Mouse (Mus musculus) gastrocnemius, adult 2 months (tissue): Measurements from ENCODE around the gene Lman1l. TPM values are rescaled to one million over a fixed set of nuclear protein-coding genes. Genes with fewer than 3 reads are reported as not detected.

Source experiments
- DNase-seq: peaks from one replicate; pipeline ENCODE4 v3.0.0; 2022
- H3K27ac ChIP-seq: fragments of 200-600 bp; 2 replicates; pipeline ENCODE4 v1.8.1; 2022; ENCODE audit warnings: mild to moderate bottlenecking
- H3K4me3 ChIP-seq: fragments of 200-600 bp; 2 replicates; pipeline ENCODE4 v1.8.1; 2022; ENCODE audit warnings: mild to moderate bottlenecking, moderate library complexity
- CTCF ChIP-seq: fragments of 200-600 bp; IDR thresholded peaks from 2 replicates; pipeline ENCODE4 v1.8.1; 2022; ENCODE audit warnings: antibody characterized with exemption, mild to moderate bottlenecking, moderate library complexity
- intact Hi-C: fragments of 180-260 bp; cut with DNase I; formaldehyde crosslinking; loops from one replicate; pipeline ENCODE4 v1.15.1; 2025
- total RNA-seq, 2 experiments: library from RNA; stranded (reverse); gene quantifications; 2 replicates each; pipeline ENCODE4 v1.2.3; 2021

Lman1l gene
- total RNA-seq, 2 experiments from 2014 or later = not detected

DNA sequence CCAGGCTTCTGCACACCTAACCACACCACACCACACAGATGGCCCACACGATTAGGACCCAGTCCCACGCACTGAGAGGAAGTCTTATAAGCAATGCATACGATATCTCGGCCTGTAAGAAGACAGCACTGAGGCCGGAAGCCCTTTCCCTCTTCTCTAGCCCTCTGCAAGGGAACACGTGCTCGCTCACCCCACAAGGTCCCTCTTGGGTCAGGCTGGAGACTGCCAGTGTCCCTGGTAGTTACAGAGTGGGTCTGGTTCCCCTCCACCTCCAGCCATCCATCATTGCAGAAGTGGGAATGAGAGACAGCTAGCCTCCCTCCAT lies 23.2 kb upstream of the Lman1l start:
- intact Hi-C loops = loop anchor here (1.0 kb wide), 1 partner anchor 11 kb away; no protein-coding TSS in a partner anchor
- H3K4me3 ChIP-seq = peak overlapping the region; percentile 98
- H3K27ac ChIP-seq = peak overlapping the region; percentile 58
- no peak for TF ChIP-seq CTCF
- no peak for DNase-seq

DNA sequence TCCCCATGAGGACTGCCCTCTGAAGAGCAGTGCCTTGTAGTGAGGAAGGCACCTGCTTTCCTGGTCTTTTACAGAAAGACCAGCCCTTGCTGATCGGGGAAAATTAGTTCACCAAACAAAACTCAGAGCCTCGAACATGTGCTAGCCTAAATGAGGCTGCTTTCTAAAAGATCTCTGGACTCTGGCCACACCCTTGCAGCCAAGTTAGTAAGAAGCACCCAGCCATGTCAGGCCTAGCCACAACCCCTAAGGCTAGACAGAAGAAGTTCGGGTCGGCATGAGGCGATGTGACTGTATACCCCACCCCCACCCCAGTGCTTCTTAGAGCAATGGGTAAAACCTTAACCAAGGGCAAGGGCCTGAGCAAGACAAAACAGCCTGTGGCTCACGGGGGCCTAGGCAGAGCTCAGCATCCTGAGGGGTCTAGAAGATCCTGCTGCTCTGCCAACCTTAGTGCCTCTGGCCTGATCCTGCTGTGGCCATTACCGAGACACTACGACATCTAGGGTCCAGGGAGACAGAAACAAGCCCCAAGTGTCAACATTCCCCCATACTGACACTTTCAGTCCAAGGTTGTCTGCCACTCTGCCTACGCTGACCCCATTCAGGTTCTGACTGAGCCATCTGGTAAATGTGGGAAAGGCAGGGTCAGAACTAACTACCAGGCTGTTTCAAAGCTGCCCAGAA lies 22.7 kb upstream of the Lman1l start:
- Histone ChIP-seq H3K27ac (peak overlapping the region; percentile 58), H3K4me3 (peak overlapping the region; percentile 98)
- intact Hi-C loops = loop anchor here (1.0 kb wide), 1 partner anchor 10 kb away; no protein-coding TSS in a partner anchor
- DNase-seq = no peak
- TF ChIP-seq CTCF = no peak

DNA sequence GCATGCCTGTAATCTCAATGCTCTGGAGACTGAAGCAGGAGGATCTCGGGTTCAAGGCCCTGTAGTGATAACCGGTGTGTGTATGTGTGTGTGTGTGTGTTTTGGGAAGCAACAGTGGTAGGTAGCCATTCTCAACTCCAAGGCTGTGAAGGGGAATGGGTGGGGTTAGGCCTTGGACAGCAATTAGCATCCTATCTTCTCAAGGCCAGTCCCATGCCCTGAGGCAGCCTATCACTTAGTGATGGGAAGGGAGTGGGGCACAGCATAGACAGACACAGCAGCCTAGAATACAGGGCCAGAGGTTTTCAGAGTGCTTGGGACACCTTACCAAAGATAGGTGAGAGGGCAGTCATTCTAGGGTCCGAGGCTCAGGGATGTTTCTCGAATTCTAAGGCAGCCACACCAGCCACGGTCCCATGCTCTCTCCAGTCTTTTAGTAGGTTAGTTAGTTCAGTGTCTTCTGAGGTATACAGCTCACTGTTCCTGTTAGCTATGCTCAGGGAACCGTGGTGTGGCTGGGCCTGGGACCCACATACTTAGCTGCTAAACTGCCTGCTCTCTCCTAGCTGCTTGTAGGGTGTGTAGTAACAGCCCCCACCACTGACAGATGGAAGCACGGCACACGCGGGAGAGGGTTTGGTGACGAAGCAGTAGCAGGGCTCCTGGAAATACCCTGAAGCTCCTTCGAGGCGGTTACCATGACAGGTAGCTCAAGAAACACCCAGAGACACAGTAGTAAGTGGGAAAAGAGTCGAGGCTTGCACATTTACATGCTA lies 21.4 kb upstream of the Lman1l start:
- H3K4me3 ChIP-seq = no peak overlapping the region
- peak overlapping the region; percentile 77; the same call in 1 of the 2 replicates for H3K27ac ChIP-seq
- intact Hi-C loops = no loop called here
- no peak for TF ChIP-seq CTCF
- no peak for DNase-seq

DNA sequence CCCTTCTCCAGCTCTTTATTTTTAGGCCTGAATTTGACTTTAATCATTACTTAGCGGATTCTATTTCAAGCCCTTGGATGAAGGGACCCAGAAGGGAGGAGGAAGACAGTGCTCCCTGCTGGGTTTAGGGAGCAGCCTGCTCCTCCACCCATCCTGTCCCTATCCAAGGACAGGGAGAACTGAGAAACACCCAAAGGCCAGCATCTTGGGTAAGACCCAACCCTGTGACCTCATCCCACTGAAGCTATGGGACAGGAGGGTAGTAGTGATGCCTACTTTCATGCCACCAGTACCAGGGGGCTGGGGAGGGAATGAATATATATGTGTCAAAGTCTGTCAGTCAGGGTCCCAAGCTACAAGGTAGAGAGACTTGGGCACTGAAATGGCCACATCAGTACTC lies 20.4 kb upstream of the Lman1l start:
- peak; percentile 50 for DNase-seq
- Histone ChIP-seq H3K4me3 (peak overlapping the region; percentile 52), H3K27ac (peak overlapping the region; percentile 77)
- TF ChIP-seq CTCF = no peak
- intact Hi-C loops = no loop called here

DNA sequence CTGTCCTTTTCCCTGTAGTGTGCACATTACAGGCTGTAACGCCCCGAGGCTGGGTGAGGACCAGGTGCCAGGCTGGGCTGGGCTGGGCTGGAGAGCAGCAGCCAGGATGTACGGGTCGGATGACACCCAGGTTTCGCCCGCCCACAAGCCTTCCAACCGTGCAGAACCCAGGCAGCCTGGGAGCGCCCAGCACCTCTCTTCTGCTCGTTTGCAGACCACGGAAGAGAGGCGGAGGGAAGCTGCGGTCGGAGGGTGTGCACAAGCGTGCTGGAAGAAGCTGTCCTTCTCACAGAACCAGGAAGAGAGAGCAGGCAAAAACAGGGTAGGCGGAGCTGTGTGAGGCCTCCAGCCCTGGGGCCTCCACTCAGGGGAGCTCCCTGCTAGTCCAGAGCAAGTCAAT lies 19.8 kb upstream of the Lman1l start:
- peak overlapping the region; percentile 52 for H3K4me3 ChIP-seq

DNA sequence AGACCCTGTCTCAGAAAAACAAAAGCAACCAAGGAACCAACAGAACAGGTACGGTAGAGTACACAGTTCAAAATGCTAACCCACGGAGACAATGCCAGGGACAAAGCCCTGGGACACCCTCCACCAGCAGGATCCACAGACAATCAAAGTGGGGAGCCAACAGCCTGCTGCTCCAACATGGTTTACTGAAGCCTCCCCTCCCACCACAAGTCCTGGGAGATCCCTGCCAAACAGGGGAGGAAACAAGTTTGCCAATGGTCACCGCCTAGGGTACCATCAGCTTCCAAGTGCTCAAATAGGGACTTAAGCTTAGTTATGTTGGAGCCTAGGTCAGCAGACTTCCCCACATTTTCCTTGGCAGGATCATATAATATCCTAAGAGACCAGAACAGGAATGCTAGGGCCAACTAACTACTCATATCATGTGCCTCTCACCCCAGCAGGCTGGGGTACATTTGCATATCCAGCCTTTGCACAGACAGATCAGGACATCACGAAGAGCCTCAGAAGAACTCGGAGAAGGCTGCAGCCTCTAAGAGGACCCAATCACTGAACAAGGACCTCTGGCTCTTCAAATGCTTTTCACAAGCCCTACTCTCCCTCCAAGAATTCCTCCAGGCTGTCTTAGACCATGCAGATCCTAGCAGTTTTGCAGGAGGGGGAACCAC lies 19.2 kb upstream of the Lman1l start:
- TF ChIP-seq CTCF = no peak
- intact Hi-C loops = no loop called here
- Histone ChIP-seq H3K4me3 (peak overlapping the region; percentile 52), H3K27ac (peak overlapping the region; percentile 77)
- no peak for DNase-seq

More for the DNA sequence above, 19.8 kb upstream of the Lman1l start:
- H3K27ac ChIP-seq = peak overlapping the region; percentile 77
- intact Hi-C loops = no loop called here
- peak; percentile 85 for DNase-seq
- no peak for TF ChIP-seq CTCF

DNA sequence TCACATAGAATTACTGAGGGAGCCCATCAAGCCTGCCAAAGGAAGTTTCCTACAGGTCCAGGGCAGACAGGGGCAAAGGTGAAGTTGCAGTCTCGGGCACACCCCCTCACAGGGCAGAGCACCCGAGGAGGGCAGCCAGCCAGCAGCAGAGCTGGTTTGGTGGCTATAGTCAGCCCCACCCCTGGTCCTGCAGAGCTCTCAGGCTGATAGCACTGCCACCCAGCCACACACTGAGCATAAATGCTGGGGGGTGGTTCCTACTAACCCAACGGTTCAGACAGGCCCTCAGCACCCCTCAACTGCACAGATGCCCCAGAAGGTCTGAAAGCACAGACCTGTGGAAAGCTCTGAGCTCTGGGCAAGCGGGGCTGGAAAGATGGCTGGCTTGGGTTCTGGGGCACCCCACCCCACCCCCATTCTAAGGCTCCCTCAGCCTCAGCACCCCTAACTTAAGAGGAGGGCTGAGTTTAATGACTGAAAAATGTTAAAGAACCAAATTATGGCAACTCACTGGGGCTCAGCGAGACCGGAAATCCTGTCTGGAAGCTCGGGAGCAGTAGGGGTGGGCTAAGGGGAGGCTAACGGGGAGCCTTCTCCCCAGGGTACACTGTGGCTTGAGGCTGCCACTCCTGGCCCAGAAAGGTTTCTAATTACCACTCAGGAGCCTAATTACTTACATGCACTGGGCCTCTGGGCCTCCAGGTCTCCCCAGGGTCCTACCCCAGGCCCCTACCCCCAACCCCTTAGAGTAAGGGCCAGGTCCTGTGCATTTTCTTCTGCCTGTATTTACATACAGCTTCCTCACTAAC lies 18.3 kb upstream of the Lman1l start:
- Histone ChIP-seq H3K27ac (peak overlapping the region; percentile 77), H3K4me3 (peak overlapping the region; percentile 33)
- TF ChIP-seq CTCF = no peak
- intact Hi-C loops = no loop called here
- DNase-seq = peak; percentile 49

DNA sequence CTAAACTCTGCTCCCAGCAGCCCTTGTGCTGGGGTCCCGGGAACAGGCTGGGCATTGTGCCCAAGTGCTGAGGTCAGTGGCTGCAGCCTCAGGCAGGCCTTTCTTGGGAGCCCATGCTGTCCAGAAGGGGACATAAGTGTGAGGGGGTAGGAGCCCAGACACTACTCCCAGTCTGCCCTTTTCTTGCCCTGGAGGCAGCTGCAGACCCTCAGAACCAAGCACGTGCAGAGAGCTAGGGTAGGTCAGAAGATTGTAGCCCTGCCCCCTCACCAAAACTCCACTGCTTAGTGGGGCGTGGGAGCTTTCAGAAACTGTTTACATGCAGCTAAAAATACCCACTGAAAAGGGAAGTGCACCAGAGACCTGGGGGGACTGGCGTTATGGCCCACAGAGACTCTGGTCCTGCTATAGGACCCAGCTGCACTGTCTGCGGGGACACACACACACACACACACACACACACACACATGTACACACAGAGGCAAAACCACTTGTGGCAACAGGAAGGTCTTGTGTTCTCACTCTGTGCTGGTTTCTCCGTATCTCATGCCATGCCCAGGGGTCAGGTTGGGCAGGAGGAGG lies 17.3 kb upstream of the Lman1l start:
- DNase-seq = peak; percentile 72
- intact Hi-C loops = no loop called here
- no peak for TF ChIP-seq CTCF
- Histone ChIP-seq H3K27ac (peak overlapping the region; percentile 77), H3K4me3 (peak overlapping the region; percentile 33; the same call in 1 of the 2 replicates)

DNA sequence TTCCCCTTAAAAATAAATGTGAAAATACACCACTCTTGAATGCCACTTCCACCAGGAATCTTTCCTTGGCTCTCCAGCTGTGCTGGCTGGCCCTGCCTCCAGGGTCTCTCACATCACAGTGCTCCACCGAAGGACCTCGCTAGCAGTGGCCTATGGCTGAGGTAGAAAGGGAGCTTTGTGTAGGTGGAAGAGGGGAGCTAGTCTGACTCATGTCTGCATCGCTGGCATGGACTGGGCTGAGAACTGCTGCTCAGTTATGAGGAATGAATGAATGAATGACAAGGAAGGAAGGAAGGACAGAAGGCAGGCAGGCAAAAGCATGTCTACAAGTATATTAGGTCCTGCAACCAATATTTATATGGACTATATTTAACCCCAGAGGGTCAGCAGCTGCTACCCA lies 16.7 kb upstream of the Lman1l start:
- Histone ChIP-seq H3K27ac (peak overlapping the region; percentile 77), H3K4me3 (no peak overlapping the region; the same call in 1 of the 2 replicates)
- DNase-seq = no peak
- TF ChIP-seq CTCF = no peak
- intact Hi-C loops = no loop called here

DNA sequence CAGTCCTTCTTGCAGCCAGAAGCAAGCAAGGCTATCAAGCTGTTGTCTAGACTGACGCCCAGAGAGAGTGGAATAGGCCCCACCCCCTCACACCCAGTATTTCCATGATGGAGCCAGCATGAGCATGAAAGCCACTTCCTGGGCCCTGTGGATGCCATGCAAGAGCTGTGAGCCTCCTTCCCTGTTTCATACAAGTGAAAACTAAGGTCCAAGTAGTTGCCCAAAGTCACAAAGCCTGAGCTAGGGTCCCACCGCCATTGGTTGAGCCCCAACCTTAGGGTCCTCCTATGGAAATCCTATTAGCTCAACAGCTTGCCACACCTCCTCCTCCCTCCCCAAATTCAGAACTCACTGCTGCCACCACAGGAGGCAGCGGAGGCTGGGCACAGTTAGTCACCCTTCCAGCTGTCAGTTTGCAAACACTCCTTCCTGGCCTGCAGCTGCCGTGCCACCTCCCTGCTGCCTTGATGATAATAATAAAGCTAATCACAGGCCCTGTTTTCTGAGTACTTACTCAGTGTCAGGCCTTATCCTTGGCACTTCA lies 13.0 kb upstream of the Lman1l start:
- no peak overlapping the region; the same call in 1 of the 2 replicates for H3K27ac ChIP-seq
- TF ChIP-seq CTCF = no peak
- no peak for DNase-seq
- no peak overlapping the region for H3K4me3 ChIP-seq
- intact Hi-C loops = loop anchor here (1.0 kb wide), 1 partner anchor 10 kb away; no protein-coding TSS in a partner anchor

DNA sequence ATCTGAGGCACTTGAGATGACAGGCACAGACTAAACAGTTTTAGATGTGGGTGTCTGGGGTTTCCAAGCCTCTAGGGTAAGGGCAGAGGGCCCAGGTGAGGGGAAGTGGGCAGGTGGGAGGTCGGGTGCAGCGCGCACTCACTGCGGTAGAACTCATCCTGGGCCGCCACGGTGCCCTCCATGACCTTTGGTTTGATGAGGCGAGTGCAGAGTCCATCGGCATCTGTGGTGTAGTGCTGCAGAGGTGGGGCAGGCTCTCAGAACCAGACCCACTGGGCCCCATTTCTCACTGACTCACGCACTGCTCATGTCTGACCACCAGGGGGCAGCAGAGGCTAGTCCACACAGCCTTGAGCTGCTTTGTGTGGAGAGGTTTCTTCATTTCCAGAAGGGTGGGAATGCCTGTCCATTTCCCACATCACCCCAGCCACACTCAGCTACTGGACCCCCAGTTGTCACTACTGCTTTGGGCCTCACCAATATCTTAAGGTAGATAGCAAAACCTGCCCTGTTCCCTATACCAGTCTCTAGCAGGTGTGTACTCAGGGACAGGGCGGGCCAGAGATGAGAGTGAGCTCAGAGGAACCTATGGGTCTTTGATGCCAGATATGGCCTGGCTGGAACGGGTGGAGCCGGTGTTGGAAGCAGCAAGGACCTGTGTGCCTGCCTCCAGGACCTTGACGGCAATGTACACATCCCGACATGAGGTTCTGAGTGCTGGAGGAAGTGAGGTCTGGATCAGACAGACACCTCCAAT lies 8.7 kb upstream of the Lman1l start:
- peak; percentile 85 for DNase-seq
- peak; percentile 100 for TF ChIP-seq CTCF
- Histone ChIP-seq H3K4me3 (no peak overlapping the region), H3K27ac (no peak overlapping the region)
- intact Hi-C loops = loop anchor here (1.0 kb wide), 2 partner anchors 16 to 26 kb away; no protein-coding TSS in a partner anchor
